Mouse (Mus musculus) kidney, adult 2 months (tissue): ENCODE data around the gene Pi4k2a. TPM values are rescaled to one million over a fixed set of nuclear protein-coding genes. Genes with fewer than 3 reads are reported as not detected.

ENCODE experiments used
- DNase-seq: peaks from one replicate; pipeline ENCODE4 v3.0.0; 2021
- H3K27ac ChIP-seq: fragments of 200-500 bp; 2 replicates; pipeline ENCODE4 v1.5.1; 2012; ENCODE audit warnings: low read depth, low read length, control low read depth, inconsistent platforms; ENCODE audit not compliant: insufficient read depth
- H3K27me3 ChIP-seq: fragments of 200-500 bp; replicated peaks from 2 replicates; pipeline ENCODE4 v1.6.1; 2012; ENCODE audit warnings: mild to moderate bottlenecking, moderate library complexity, low read length, inconsistent platforms; ENCODE audit not compliant: control insufficient read depth, insufficient read depth
- H3K36me3 ChIP-seq: fragments of 200-500 bp; 2 replicates; pipeline ENCODE4 v1.6.1; 2012; ENCODE audit warnings: mild to moderate bottlenecking, moderate library complexity, low read length, inconsistent platforms; ENCODE audit not compliant: control insufficient read depth, insufficient read depth
- H3K4me1 ChIP-seq: fragments of 200-500 bp; 2 replicates; pipeline ENCODE4 v1.6.1; 2011; ENCODE audit warnings: low read length; ENCODE audit not compliant: control insufficient read depth, insufficient read depth
- H3K4me3 ChIP-seq: fragments of 200-500 bp; 2 replicates; pipeline ENCODE4 v1.5.1; 2011; ENCODE audit warnings: mild to moderate bottlenecking, low read depth, low read length, control low read depth; ENCODE audit not compliant: insufficient read depth
- CTCF ChIP-seq: fragments of 200-500 bp; conservative IDR thresholded peaks from 2 replicates; pipeline ENCODE4 v1.5.1; 2011; ENCODE audit warnings: low read depth, mild to moderate bottlenecking, control low read depth, low read length, moderate library complexity, mixed read lengths; ENCODE audit not compliant: insufficient read depth, insufficient read length
- POLR2A ChIP-seq: fragments of 200-500 bp; IDR thresholded peaks from one replicate; pipeline ENCODE4 v1.6.1; 2011; ENCODE audit warnings: low read depth, low read length, control low read depth
- WGBS: fragments of 180-500 bp; shearing (Covaris S2); methylation state at CpG from one replicate; pipeline ENCODE4 v1.1.7; 2018; 5-methylcytosine and 5-hydroxymethylcytosine counted together
- polyA plus RNA-seq: library from polyadenylated mRNA; depleted of rRNA; stranded (reverse); fragments of >200 nt; gene quantifications from 2 replicates; pipeline ENCODE4 v1.2.3, GENCODE M21; 2012

Gene Pi4k2a
- polyA plus RNA-seq, 1 experiment = 41.7 TPM

GRCm38 (mm10) chr19:42127024-42127423 lies 36.8 kb downstream of the Pi4k2a start:
- H3K4me1 ChIP-seq = peaks cover 10% of the 10 kb centered on the region; the same call in 1 of the 2 replicates
- DNase-seq = no peak
- no peak overlapping the region for H3K27ac ChIP-seq
- no peak overlapping the region for H3K4me3 ChIP-seq
- H3K36me3 ChIP-seq = no peaks in the 10 kb centered on the region
- H3K27me3 ChIP-seq = no peaks in the 10 kb centered on the region
- WGBS = 81% methylated on average over 5 of the region's 5 CpGs
- TF ChIP-seq POLR2A = no peak

GRCm38 (mm10) chr19:42128052-42128740 lies 37.9 kb downstream of the Pi4k2a start:
- no peaks in the 10 kb centered on the region for H3K36me3 ChIP-seq
- 6% methylated on average over 23 of the region's 23 CpGs for WGBS
- H3K4me1 ChIP-seq = peaks cover 10% of the 10 kb centered on the region; the same call in 1 of the 2 replicates
- no peak for DNase-seq
- H3K27me3 ChIP-seq = no peaks in the 10 kb centered on the region
- peak overlapping the region; percentile 90 for H3K27ac ChIP-seq
- TF ChIP-seq CTCF (no peak), POLR2A (no peak)
- H3K4me3 ChIP-seq = peak overlapping the region; percentile 71

- H3K36me3 ChIP-seq = no peaks in the 10 kb centered on the region
- TF ChIP-seq POLR2A = peak; percentile 84
- TF ChIP-seq CTCF = no peak
- DNase-seq = peak; percentile 100
- WGBS = under 1% methylated on average over 54 of the region's 54 CpGs
- peak within 1 kb of the TSS; percentile 71 for H3K4me3 ChIP-seq
- peak within 1 kb of the TSS; percentile 96 for H3K27ac ChIP-seq
- no peaks in the 10 kb centered on the region for H3K27me3 ChIP-seq
- H3K4me1 ChIP-seq = peaks cover 10% of the 10 kb centered on the region; the same call in 1 of the 2 replicates
Observed at GRCm38 (mm10) chr19:42128787-42129508, 38.7 kb downstream of the Pi4k2a start, which contains the start of gene Avpi1. Gene Avpi1 (minus strand): TSS chr19:42129059.

GRCm38 (mm10) chr19:42129509-42130293 lies 39.4 kb downstream of the Pi4k2a start:
- H3K27ac ChIP-seq = peak overlapping the region; percentile 96
- H3K36me3 ChIP-seq = no peaks in the 10 kb centered on the region
- WGBS = 43% methylated on average over 14 of the region's 14 CpGs
- H3K4me3 ChIP-seq = peak overlapping the region; percentile 51
- H3K27me3 ChIP-seq = no peaks in the 10 kb centered on the region
- TF ChIP-seq POLR2A (no peak), CTCF (no peak)
- peaks cover 10% of the 10 kb centered on the region; the same call in 1 of the 2 replicates for H3K4me1 ChIP-seq
- no peak for DNase-seq

- DNase-seq = no peak
- Histone ChIP-seq H3K27ac (no peak overlapping the region), H3K4me3 (no peak overlapping the region), H3K27me3 (no peaks in the 10 kb centered on the region), H3K36me3 (no peaks in the 10 kb centered on the region), H3K4me1 (peaks cover 10% of the 10 kb centered on the region; the same call in 1 of the 2 replicates)
- no peak for TF ChIP-seq CTCF
- no peak for TF ChIP-seq POLR2A
- WGBS = 59% methylated on average over 3 of the region's 3 CpGs
Observed at GRCm38 (mm10) chr19:42130294-42130606, 40.0 kb downstream of the Pi4k2a start.

- H3K4me1 ChIP-seq = peaks cover 10% of the 10 kb centered on the region; the same call in 1 of the 2 replicates
- TF ChIP-seq POLR2A (no peak), CTCF (no peak)
- peak overlapping the region; percentile 24; the same call in 1 of the 2 replicates for H3K27ac ChIP-seq
- H3K27me3 ChIP-seq = no peaks in the 10 kb centered on the region
- WGBS = 73% methylated on average over 5 of the region's 5 CpGs
- H3K4me3 ChIP-seq = no peak overlapping the region
- H3K36me3 ChIP-seq = no peaks in the 10 kb centered on the region
- DNase-seq = no peak
Observed at GRCm38 (mm10) chr19:42131101-42131500, 40.8 kb downstream of the Pi4k2a start.
